Mouse (Mus musculus): ENCODE results near the gene Gnaz. TPM values are rescaled to one million over a fixed set of nuclear protein-coding genes. Genes with fewer than 3 reads are reported as not detected.

Gene Gnaz
- polyA plus RNA-seq, 1 experiment = 2.4 TPM

GRCm38 (mm10) chr10:74928276-74928675, 38.7 kb upstream of the Gnaz start:
- Histone ChIP-seq H3K36me3 (ENCODE audit: control insufficient read depth, insufficient read depth, low read length) (no peaks in the 10 kb centered on the region), H3K27ac (ENCODE audit: control insufficient read depth, insufficient read depth, low read depth, low read length) (no peak overlapping the region), H3K4me3 (ENCODE audit: control insufficient read depth, low read depth, low read length) (no peak overlapping the region), H3K4me1 (ENCODE audit: control insufficient read depth, insufficient read depth, low read length) (no peaks in the 10 kb centered on the region; the same call in 1 of the 2 replicates), H3K27me3 (ENCODE audit: control insufficient read depth, insufficient read depth, low read length) (no peaks in the 10 kb centered on the region)
- TF ChIP-seq CTCF (IDR thresholded peaks at IDR 0.05; ENCODE audit: control insufficient read depth, insufficient read depth, insufficient replicate concordance, low read depth, low read length) (no peak), POLR2A (IDR thresholded peaks at IDR 0.05; ENCODE audit: control insufficient read depth, low read depth, low read length) (no peak)

- no peak overlapping the region for H3K4me3 ChIP-seq (ENCODE audit: control insufficient read depth, low read depth, low read length)
- TF ChIP-seq POLR2A (IDR thresholded peaks at IDR 0.05; ENCODE audit: control insufficient read depth, low read depth, low read length) = no peak
- peak; percentile 25; the same call in 1 of the 2 replicates for TF ChIP-seq CTCF (IDR thresholded peaks at IDR 0.05; ENCODE audit: control insufficient read depth, insufficient read depth, insufficient replicate concordance, low read depth, low read length)
- no peak overlapping the region for H3K27ac ChIP-seq (ENCODE audit: control insufficient read depth, insufficient read depth, low read depth, low read length)
- no peaks in the 10 kb centered on the region for H3K36me3 ChIP-seq (ENCODE audit: control insufficient read depth, insufficient read depth, low read length)
- no peaks in the 10 kb centered on the region for H3K27me3 ChIP-seq (ENCODE audit: control insufficient read depth, insufficient read depth, low read length)
- no peaks in the 10 kb centered on the region; the same call in 1 of the 2 replicates for H3K4me1 ChIP-seq (ENCODE audit: control insufficient read depth, insufficient read depth, low read length)
Measured at GRCm38 (mm10) chr10:74929578-74929977, 37.4 kb upstream of the Gnaz start.

GRCm38 (mm10) chr10:74930541-74930940, 36.4 kb upstream of the Gnaz start:
- H3K4me1 ChIP-seq (ENCODE audit: control insufficient read depth, insufficient read depth, low read length) = no peaks in the 10 kb centered on the region; the same call in 1 of the 2 replicates
- no peak overlapping the region for H3K4me3 ChIP-seq (ENCODE audit: control insufficient read depth, low read depth, low read length)
- no peaks in the 10 kb centered on the region for H3K36me3 ChIP-seq (ENCODE audit: control insufficient read depth, insufficient read depth, low read length)
- no peak for TF ChIP-seq CTCF (IDR thresholded peaks at IDR 0.05; ENCODE audit: control insufficient read depth, insufficient read depth, insufficient replicate concordance, low read depth, low read length)
- no peak for TF ChIP-seq POLR2A (IDR thresholded peaks at IDR 0.05; ENCODE audit: control insufficient read depth, low read depth, low read length)
- H3K27ac ChIP-seq (ENCODE audit: control insufficient read depth, insufficient read depth, low read depth, low read length) = no peak overlapping the region
- no peaks in the 10 kb centered on the region for H3K27me3 ChIP-seq (ENCODE audit: control insufficient read depth, insufficient read depth, low read length)

- Histone ChIP-seq H3K4me1 (ENCODE audit: control insufficient read depth, insufficient read depth, low read length) (no peaks in the 10 kb centered on the region), H3K27ac (ENCODE audit: control insufficient read depth, insufficient read depth, low read depth, low read length) (no peak overlapping the region), H3K36me3 (ENCODE audit: control insufficient read depth, insufficient read depth, low read length) (no peaks in the 10 kb centered on the region), H3K4me3 (ENCODE audit: control insufficient read depth, low read depth, low read length) (no peak overlapping the region), H3K27me3 (ENCODE audit: control insufficient read depth, insufficient read depth, low read length) (no peaks in the 10 kb centered on the region)
- TF ChIP-seq CTCF (IDR thresholded peaks at IDR 0.05; ENCODE audit: control insufficient read depth, insufficient read depth, insufficient replicate concordance, low read depth, low read length) (no peak), POLR2A (IDR thresholded peaks at IDR 0.05; ENCODE audit: control insufficient read depth, low read depth, low read length) (no peak)
Measured at GRCm38 (mm10) chr10:74931631-74932030, 35.3 kb upstream of the Gnaz start.

GRCm38 (mm10) chr10:74932487-74932886, 34.5 kb upstream of the Gnaz start:
- no peaks in the 10 kb centered on the region for H3K36me3 ChIP-seq (ENCODE audit: control insufficient read depth, insufficient read depth, low read length)
- H3K4me3 ChIP-seq (ENCODE audit: control insufficient read depth, low read depth, low read length) = no peak overlapping the region
- no peak for TF ChIP-seq POLR2A (IDR thresholded peaks at IDR 0.05; ENCODE audit: control insufficient read depth, low read depth, low read length)
- no peak for TF ChIP-seq CTCF (IDR thresholded peaks at IDR 0.05; ENCODE audit: control insufficient read depth, insufficient read depth, insufficient replicate concordance, low read depth, low read length)
- no peaks in the 10 kb centered on the region for H3K4me1 ChIP-seq (ENCODE audit: control insufficient read depth, insufficient read depth, low read length)
- no peak overlapping the region for H3K27ac ChIP-seq (ENCODE audit: control insufficient read depth, insufficient read depth, low read depth, low read length)
- H3K27me3 ChIP-seq (ENCODE audit: control insufficient read depth, insufficient read depth, low read length) = no peaks in the 10 kb centered on the region

- Histone ChIP-seq H3K4me3 (ENCODE audit: control insufficient read depth, low read depth, low read length) (no peak overlapping the region), H3K36me3 (ENCODE audit: control insufficient read depth, insufficient read depth, low read length) (no peaks in the 10 kb centered on the region), H3K4me1 (ENCODE audit: control insufficient read depth, insufficient read depth, low read length) (no peaks in the 10 kb centered on the region), H3K27ac (ENCODE audit: control insufficient read depth, insufficient read depth, low read depth, low read length) (no peak overlapping the region), H3K27me3 (ENCODE audit: control insufficient read depth, insufficient read depth, low read length) (no peaks in the 10 kb centered on the region)
- TF ChIP-seq CTCF (IDR thresholded peaks at IDR 0.05; ENCODE audit: control insufficient read depth, insufficient read depth, insufficient replicate concordance, low read depth, low read length) = no peak
- TF ChIP-seq POLR2A (IDR thresholded peaks at IDR 0.05; ENCODE audit: control insufficient read depth, low read depth, low read length) = no peak
Measured at GRCm38 (mm10) chr10:74933548-74934190, 33.3 kb upstream of the Gnaz start.

GRCm38 (mm10) chr10:74934521-74934920, 32.5 kb upstream of the Gnaz start:
- Histone ChIP-seq H3K27ac (ENCODE audit: control insufficient read depth, insufficient read depth, low read depth, low read length) (no peak overlapping the region), H3K36me3 (ENCODE audit: control insufficient read depth, insufficient read depth, low read length) (no peaks in the 10 kb centered on the region), H3K4me1 (ENCODE audit: control insufficient read depth, insufficient read depth, low read length) (no peaks in the 10 kb centered on the region), H3K4me3 (ENCODE audit: control insufficient read depth, low read depth, low read length) (no peak overlapping the region), H3K27me3 (ENCODE audit: control insufficient read depth, insufficient read depth, low read length) (no peaks in the 10 kb centered on the region)
- TF ChIP-seq POLR2A (IDR thresholded peaks at IDR 0.05; ENCODE audit: control insufficient read depth, low read depth, low read length) = no peak
- no peak for TF ChIP-seq CTCF (IDR thresholded peaks at IDR 0.05; ENCODE audit: control insufficient read depth, insufficient read depth, insufficient replicate concordance, low read depth, low read length)

Measured in testis, adult 2 months (tissue).